Mouse (Mus musculus) intestine, embryonic 15.5 days (tissue): ENCODE measurements around the gene 4930572O03Rik. TPM values are rescaled to one million over a fixed set of nuclear protein-coding genes. Genes with fewer than 3 reads are reported as not detected.
"Not testable (repeated sequence)": the region's sequence is repeated elsewhere in the genome, so short reads cannot be mapped to it uniquely, and the experiment has no call there.

ENCODE experiments used
- ATAC-seq: fragments of 200-750 bp; cut with Nextera tagmentation; 2 replicates; pipeline ENCODE4 v1.8.0; 2017; ENCODE audit warnings: moderate TSS enrichment, moderate library complexity
- H3K27ac ChIP-seq: fragments of 300-500 bp; sonication (generic); 2 replicates; pipeline ENCODE4 v1.5.1; 2015; ENCODE audit warnings: mild to moderate bottlenecking, inconsistent platforms
- H3K27me3 ChIP-seq: fragments of 300-500 bp; sonication (generic); replicated peaks from 2 replicates; pipeline ENCODE4 v1.6.1; 2015; ENCODE audit warnings: inconsistent platforms
- H3K36me3 ChIP-seq: fragments of 300-500 bp; sonication (generic); 2 replicates; pipeline ENCODE4 v1.6.1; 2015; ENCODE audit warnings: inconsistent platforms
- H3K4me1 ChIP-seq: fragments of 300-500 bp; sonication (generic); replicated peaks from 2 replicates; pipeline ENCODE4 v1.6.1; 2015; ENCODE audit warnings: inconsistent platforms
- H3K4me2 ChIP-seq: fragments of 300-500 bp; sonication (generic); replicated peaks from 2 replicates; pipeline ENCODE4 v1.6.1; 2015; ENCODE audit warnings: mild to moderate bottlenecking, inconsistent platforms
- H3K4me3 ChIP-seq: fragments of 300-500 bp; sonication (generic); replicated peaks from 2 replicates; pipeline ENCODE4 v1.5.1; 2015; ENCODE audit warnings: inconsistent platforms
- H3K9ac ChIP-seq: fragments of 300-500 bp; sonication (generic); 2 replicates; pipeline ENCODE4 v1.6.1; 2015; ENCODE audit warnings: inconsistent platforms
- H3K9me3 ChIP-seq: fragments of 300-500 bp; sonication (generic); 2 replicates; pipeline ENCODE4 v1.6.1; 2016; ENCODE audit warnings: inconsistent platforms
- WGBS: fragments of 180-500 bp; shearing (Covaris S2); methylation state at CpG from one replicate; pipeline ENCODE4 v1.1.7; 2015; 5-methylcytosine and 5-hydroxymethylcytosine counted together
- polyA plus RNA-seq: library from polyadenylated mRNA; unstranded; fragments of >200 nt; fragmentation: Nextera tagmentation; extraction: Ambion mirVana; gene quantifications from 2 replicates; pipeline ENCODE4 v1.2.1, GENCODE M21; 2015

Gene 4930572O03Rik
- polyA plus RNA-seq: not detected in 2 replicates

- H3K27ac ChIP-seq, H3K4me2 ChIP-seq, H3K9ac ChIP-seq, H3K27me3 ChIP-seq, ATAC-seq, H3K4me1 ChIP-seq, H3K36me3 ChIP-seq, H3K9me3 ChIP-seq, H3K4me3 ChIP-seq: not testable (repeated sequence)
- 70% methylated on average over 1 of the region's 1 CpGs for WGBS
Observed at GRCm38 (mm10) chr5:15656959-15657358, at the start of gene 4930572O03Rik. Gene 4930572O03Rik, minus strand, starts transcription at chr5:15657059.

- ATAC-seq, H3K4me2 ChIP-seq, H3K9ac ChIP-seq, H3K27me3 ChIP-seq, H3K36me3 ChIP-seq, H3K4me1 ChIP-seq, H3K9me3 ChIP-seq, H3K27ac ChIP-seq, H3K4me3 ChIP-seq: not testable (repeated sequence)
- 26% methylated on average over 5 of the region's 5 CpGs for WGBS
Observed at GRCm38 (mm10) chr5:15702891-15703290, 46.0 kb upstream of the 4930572O03Rik start.

GRCm38 (mm10) chr5:15697719-15698118, 40.9 kb upstream of the 4930572O03Rik start:
- H3K4me3 ChIP-seq, H3K4me2 ChIP-seq, H3K27ac ChIP-seq, H3K9me3 ChIP-seq, H3K27me3 ChIP-seq, ATAC-seq, H3K9ac ChIP-seq, H3K36me3 ChIP-seq, H3K4me1 ChIP-seq: not testable (repeated sequence)
- 40% methylated on average over 2 of the region's 2 CpGs for WGBS

- not testable (repeated sequence) for ATAC-seq, H3K27me3 ChIP-seq, H3K36me3 ChIP-seq, H3K4me2 ChIP-seq, H3K9me3 ChIP-seq, H3K4me1 ChIP-seq, H3K4me3 ChIP-seq, H3K9ac ChIP-seq, H3K27ac ChIP-seq
- 82% methylated on average over 4 of the region's 4 CpGs for WGBS
Observed at GRCm38 (mm10) chr5:15691849-15692248, 35.0 kb upstream of the 4930572O03Rik start.

GRCm38 (mm10) chr5:15690822-15691221, 34.0 kb upstream of the 4930572O03Rik start:
- not testable (repeated sequence) for ATAC-seq, H3K27me3 ChIP-seq, H3K9me3 ChIP-seq, H3K27ac ChIP-seq, H3K9ac ChIP-seq, H3K4me3 ChIP-seq, H3K4me1 ChIP-seq, H3K4me2 ChIP-seq, H3K36me3 ChIP-seq
- WGBS: 75% methylated on average over 4 of the region's 4 CpGs

GRCm38 (mm10) chr5:15689659-15690213, 32.9 kb upstream of the 4930572O03Rik start:
- H3K9me3 ChIP-seq, H3K27me3 ChIP-seq, H3K9ac ChIP-seq, H3K4me3 ChIP-seq, H3K4me1 ChIP-seq, H3K36me3 ChIP-seq, H3K27ac ChIP-seq, H3K4me2 ChIP-seq: not testable (repeated sequence)
- peak; percentile 88 for ATAC-seq
- 68% methylated on average over 6 of the region's 6 CpGs for whole genome bisulfite sequencing

GRCm38 (mm10) chr5:15688874-15689658, 32.2 kb upstream of the 4930572O03Rik start:
- not testable (repeated sequence) for H3K27me3 ChIP-seq, H3K4me3 ChIP-seq, H3K9me3 ChIP-seq, H3K27ac ChIP-seq, H3K4me1 ChIP-seq, H3K4me2 ChIP-seq, H3K36me3 ChIP-seq, H3K9ac ChIP-seq
- ATAC-seq: peak; percentile 73
- WGBS: 64% methylated on average over 4 of the region's 4 CpGs

GRCm38 (mm10) chr5:15681301-15682035, 24.6 kb upstream of the 4930572O03Rik start:
- H3K27me3 ChIP-seq, H3K4me3 ChIP-seq, H3K9me3 ChIP-seq, H3K27ac ChIP-seq, H3K36me3 ChIP-seq, H3K4me1 ChIP-seq, H3K9ac ChIP-seq, H3K4me2 ChIP-seq: not testable (repeated sequence)
- WGBS: 78% methylated on average over 8 of the region's 10 CpGs
- ATAC-seq: peak; percentile 69

GRCm38 (mm10) chr5:15679980-15680949, 23.4 kb upstream of the 4930572O03Rik start:
- H3K9ac ChIP-seq, H3K36me3 ChIP-seq, H3K4me3 ChIP-seq, H3K27ac ChIP-seq, H3K27me3 ChIP-seq, H3K9me3 ChIP-seq, H3K4me1 ChIP-seq, H3K4me2 ChIP-seq: not testable (repeated sequence)
- 65% methylated on average over 13 of the region's 13 CpGs for WGBS
- peak; percentile 67 for ATAC-seq

- not testable (repeated sequence) for ATAC-seq, H3K27ac ChIP-seq, H3K4me3 ChIP-seq, H3K9ac ChIP-seq, H3K9me3 ChIP-seq, H3K36me3 ChIP-seq, H3K4me2 ChIP-seq, H3K4me1 ChIP-seq, H3K27me3 ChIP-seq
- WGBS: 68% methylated on average over 2 of the region's 2 CpGs
Observed at GRCm38 (mm10) chr5:15678907-15679306, 22.0 kb upstream of the 4930572O03Rik start.

- H3K27ac ChIP-seq, H3K36me3 ChIP-seq, H3K27me3 ChIP-seq, H3K4me2 ChIP-seq, H3K4me3 ChIP-seq, H3K4me1 ChIP-seq, H3K9ac ChIP-seq, H3K9me3 ChIP-seq: not testable (repeated sequence)
- 0 out of 2 replicates have a peak, but pooled peaks have one; percentile 74 for ATAC-seq
- 85% methylated on average over 4 of the region's 4 CpGs for WGBS
Observed at GRCm38 (mm10) chr5:15677750-15678149, 20.9 kb upstream of the 4930572O03Rik start.
